Mouse (Mus musculus) stomach, postnatal 0 days (tissue): Measurements from ENCODE around the gene 0610012G03Rik.

Source experiments
- CTCF ChIP-seq: IDR thresholded peaks from 2 replicates; pipeline ENCODE4 v1.5.1; 2016; ENCODE audit warnings: antibody characterized with exemption, low read depth, mild to moderate bottlenecking, moderate library complexity
- EP300 ChIP-seq: optimal IDR thresholded peaks from 2 replicates; pipeline ENCODE3; 2016; ENCODE audit warnings: antibody characterized with exemption

- no peak for TF ChIP-seq CTCF
- no peak for TF ChIP-seq EP300
These were observed 41.4 kb downstream of the 0610012G03Rik start for GRCm38 (mm10) chr16:31906896-31907295.
